Mouse (Mus musculus): Measurements from ENCODE around the gene Hipk4. TPM values are rescaled to one million over a fixed set of nuclear protein-coding genes. Genes with fewer than 3 reads are reported as not detected.

Hipk4 gene
- total and polyA plus RNA-seq, 3 experiments, result 0.09 to 0.16 TPM; not detected in 1

DNA sequence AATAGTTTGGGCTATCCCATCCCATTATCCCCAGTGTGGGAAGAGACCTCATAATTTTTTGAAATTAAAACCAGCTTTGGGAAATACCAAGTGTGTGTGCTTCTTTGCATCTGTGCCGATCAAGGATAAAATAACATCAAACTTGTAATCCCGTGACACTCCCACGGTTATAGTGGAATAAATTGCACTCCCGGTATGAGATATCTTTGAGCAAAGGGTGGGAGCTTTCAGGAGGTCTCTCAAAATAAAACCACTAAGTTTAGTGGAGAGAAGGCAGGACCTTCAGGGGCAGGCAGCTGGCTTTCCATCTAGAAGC lies 32.9 kb upstream of the Hipk4 start:
- TF ChIP-seq TCF12 (IDR thresholded peaks at IDR 0.05; ENCODE audit: low read depth, low read length) (no peak), NELFE (IDR thresholded peaks at IDR 0.05; ENCODE audit: low read depth, low read length) (no peak), MAX (IDR thresholded peaks at IDR 0.05; ENCODE audit: low read length) (no peak), E2F4 (IDR thresholded peaks at IDR 0.05; ENCODE audit: insufficient replicate concordance, low read depth, low read length) (no peak), SIN3A (IDR thresholded peaks at IDR 0.05; ENCODE audit: low read length) (no peak), ZNF384 (IDR thresholded peaks at IDR 0.05; ENCODE audit: low read depth, low read length) (no peak), MXI1 (IDR thresholded peaks at IDR 0.05; ENCODE audit: low read depth, low read length) (no peak), ZKSCAN1 (IDR thresholded peaks at IDR 0.05; ENCODE audit: borderline replicate concordance, low read depth, low read length) (no peak), IRF4 (IDR thresholded peaks at IDR 0.05; ENCODE audit: low read depth, low read length) (no peak)
- no peak for DNase-seq (ENCODE audit: extremely low read depth)
- in situ Hi-C loops (cut with MboI; ENCODE audit: low pct_ligation_motif_present, low pct_unique_long_range_greater_than_20kb, low sequenced_read_pairs), result no loop called here
- Histone ChIP-seq H3K36me3 (replicated peaks in 1 of 2; ENCODE audit: control insufficient read depth in 1 of 2, insufficient read depth in 1 of 2, low read length in 1 of 2) (peaks cover 0 to 10% of the 10 kb centered on the region in 2 experiments), H3K27me3 (replicated peaks) (no peaks in the 10 kb centered on the region), H3K27ac (ENCODE audit: insufficient read depth, low read depth) (no peak overlapping the region), H3K9ac (ENCODE audit: insufficient read depth, low read depth) (peak overlapping the region; percentile 64; the same call in 1 of the 2 replicates), H3K79me2 (replicated peaks; ENCODE audit: control insufficient read depth, extremely low read depth, insufficient read depth, poor library complexity, severe bottlenecking) (no peaks in the 10 kb centered on the region), H3K4me3 (replicated peaks in 1 of 3; ENCODE audit: low read depth in 2 of 3, low read length in 2 of 3, poor library complexity in 1 of 3) (peak overlapping the region in 2 of 3 experiments; percentile 41 to 47), H3K9me3 (replicated peaks; ENCODE audit: low read length) (no peaks in the 10 kb centered on the region), H3K4me1 (ENCODE audit: control insufficient read depth in 1 of 2, insufficient read depth in 2 of 2) (peaks cover 3 to 37% of the 10 kb centered on the region in 2 experiments), H3K4me2 (ENCODE audit: insufficient read depth, low read depth, poor library complexity, severe bottlenecking) (peak overlapping the region; percentile 78)
- dilution Hi-C loops (cut with MboI; ENCODE audit: extremely low pct_ligation_motif_present, extremely low pct_unique_long_range_greater_than_20kb, low sequenced_read_pairs), result no loop called here

- Histone ChIP-seq H3K4me3 (replicated peaks in 1 of 3; ENCODE audit: low read depth in 2 of 3, low read length in 2 of 3, poor library complexity in 1 of 3) (peak overlapping the region; percentile 37 to 53 (median 47)), H3K4me1 (ENCODE audit: control insufficient read depth in 1 of 2, insufficient read depth in 2 of 2) (peaks cover 3 to 32% of the 10 kb centered on the region in 2 experiments), H3K4me2 (ENCODE audit: insufficient read depth, low read depth, poor library complexity, severe bottlenecking) (peak overlapping the region; percentile 78), H3K79me2 (replicated peaks; ENCODE audit: control insufficient read depth, extremely low read depth, insufficient read depth, poor library complexity, severe bottlenecking) (no peaks in the 10 kb centered on the region), H3K9ac (ENCODE audit: insufficient read depth, low read depth) (peak overlapping the region; percentile 64), H3K27me3 (replicated peaks) (no peaks in the 10 kb centered on the region), H3K27ac (ENCODE audit: insufficient read depth, low read depth) (peak overlapping the region; percentile 33; the same call in 1 of the 2 replicates), H3K9me3 (replicated peaks; ENCODE audit: low read length) (no peaks in the 10 kb centered on the region), H3K36me3 (replicated peaks in 1 of 2; ENCODE audit: control insufficient read depth in 1 of 2, insufficient read depth in 1 of 2, low read length in 1 of 2) (peaks cover 0 to 10% of the 10 kb centered on the region in 2 experiments)
- peak; percentile 85 for DNase-seq (ENCODE audit: extremely low read depth)
- dilution Hi-C loops (cut with MboI; ENCODE audit: extremely low pct_ligation_motif_present, extremely low pct_unique_long_range_greater_than_20kb, low sequenced_read_pairs), result no loop called here
- in situ Hi-C loops (cut with MboI; ENCODE audit: low pct_ligation_motif_present, low pct_unique_long_range_greater_than_20kb, low sequenced_read_pairs), result no loop called here
- TF ChIP-seq CHD1 (IDR thresholded peaks at IDR 0.05; ENCODE audit: low read depth, low read length), result no peak
- TF ChIP-seq SIN3A (IDR thresholded peaks at IDR 0.05; ENCODE audit: low read length), result peak; percentile 59
- peak; percentile 97 for TF ChIP-seq BHLHE40 (IDR thresholded peaks at IDR 0.05; ENCODE audit: low read depth, low read length)
- no peak for TF ChIP-seq TBP (conservative IDR thresholded peaks at IDR 0.05; ENCODE audit: low read depth, low read length)
- peak; percentile 72 for TF ChIP-seq SMC3 (IDR thresholded peaks at IDR 0.05; ENCODE audit: low read depth, low read length)
- no peak for TF ChIP-seq USF1 (IDR thresholded peaks at IDR 0.05; ENCODE audit: low read depth, low read length)
- TF ChIP-seq MAZ (IDR thresholded peaks at IDR 0.05; ENCODE audit: low read depth, low read length), result peak; percentile 70
- no peak for TF ChIP-seq MAFK (IDR thresholded peaks at IDR 0.05; ENCODE audit: insufficient replicate concordance, low read length)
- TF ChIP-seq NRF1 (IDR thresholded peaks at IDR 0.05; ENCODE audit: low read depth, low read length), result no peak
- no peak for TF ChIP-seq USF2 (conservative IDR thresholded peaks at IDR 0.05; ENCODE audit: low read depth, low read length)
- TF ChIP-seq UBTF (IDR thresholded peaks at IDR 0.05; ENCODE audit: low read depth, low read length), result no peak
- TF ChIP-seq MYC (IDR thresholded peaks at IDR 0.05; ENCODE audit: low read depth, low read length), result no peak
- TF ChIP-seq RAD21 (IDR thresholded peaks at IDR 0.05; ENCODE audit: low read depth, low read length), result peak; percentile 57
- TF ChIP-seq POLR2A (IDR thresholded peaks at IDR 0.05; ENCODE audit: low read depth, low read length), result peak; percentile 46; the same call in 1 of the 2 replicates
- TF ChIP-seq ZKSCAN1 (IDR thresholded peaks at IDR 0.05; ENCODE audit: borderline replicate concordance, low read depth, low read length), result no peak
- peak; percentile 67 for TF ChIP-seq ELF1 (IDR thresholded peaks at IDR 0.05; ENCODE audit: low read depth, low read length)
- TF ChIP-seq ZMIZ1 (IDR thresholded peaks at IDR 0.05; ENCODE audit: low read depth, low read length), result no peak
- TF ChIP-seq EP300 (IDR thresholded peaks at IDR 0.05; ENCODE audit: low read length), result no peak
- no peak for TF ChIP-seq RCOR1 (conservative IDR thresholded peaks at IDR 0.05; ENCODE audit: low read depth, low read length)
- TF ChIP-seq MEF2A (IDR thresholded peaks at IDR 0.05; ENCODE audit: borderline replicate concordance, low read depth, low read length), result no peak
- TF ChIP-seq HCFC1 (IDR thresholded peaks at IDR 0.05; ENCODE audit: low read depth, low read length), result no peak; the same call in 1 of the 2 replicates
- no peak for TF ChIP-seq JUN (IDR thresholded peaks at IDR 0.05; ENCODE audit: insufficient read depth, low read depth, low read length)
- TF ChIP-seq IRF4 (IDR thresholded peaks at IDR 0.05; ENCODE audit: low read depth, low read length), result no peak
- TF ChIP-seq MAX (IDR thresholded peaks at IDR 0.05; ENCODE audit: low read length), result no peak
- no peak for TF ChIP-seq GABPA (IDR thresholded peaks at IDR 0.05; ENCODE audit: insufficient replicate concordance, low read depth, low read length)
- TF ChIP-seq TCF12 (IDR thresholded peaks at IDR 0.05; ENCODE audit: low read depth, low read length), result peak; percentile 55; the same call in 1 of the 2 replicates
- no peak for TF ChIP-seq MXI1 (IDR thresholded peaks at IDR 0.05; ENCODE audit: low read depth, low read length)
Measured at GRCm38 (mm10) chr7:27490543-27491329, 32.3 kb upstream of the Hipk4 start.
